Mouse (Mus musculus) heart, embryonic 15.5 days (tissue): ENCODE results near the gene Krtcap2. TPM values are rescaled to one million over a fixed set of nuclear protein-coding genes. Genes with fewer than 3 reads are reported as not detected.

ENCODE experiments used
- ATAC-seq: fragments of 200-750 bp; cut with Nextera tagmentation; replicated peaks from 2 replicates; pipeline ENCODE4 v1.8.0; 2017; ENCODE audit warnings: low read depth, moderate TSS enrichment; ENCODE audit not compliant: insufficient number of reproducible peaks, insufficient read depth, low FRiP score
- H3K27ac ChIP-seq: fragments of 300-500 bp; sonication (generic); 2 replicates; pipeline ENCODE4 v1.5.1; 2015; ENCODE audit warnings: mild to moderate bottlenecking, inconsistent platforms
- H3K27me3 ChIP-seq: fragments of 300-500 bp; sonication (generic); 2 replicates; pipeline ENCODE4 v1.6.1; 2015; ENCODE audit warnings: inconsistent platforms
- H3K36me3 ChIP-seq: fragments of 300-500 bp; sonication (generic); 2 replicates; pipeline ENCODE4 v1.6.1; 2015; ENCODE audit warnings: mild to moderate bottlenecking, inconsistent platforms
- H3K4me1 ChIP-seq: fragments of 300-500 bp; sonication (generic); replicated peaks from 2 replicates; pipeline ENCODE4 v1.6.1; 2015; ENCODE audit warnings: inconsistent platforms
- H3K4me2 ChIP-seq: fragments of 300-500 bp; sonication (generic); 2 replicates; pipeline ENCODE4 v1.6.1; 2015; ENCODE audit warnings: inconsistent platforms, mild to moderate bottlenecking, moderate library complexity
- H3K4me3 ChIP-seq: fragments of 300-500 bp; sonication (generic); 2 replicates; pipeline ENCODE4 v1.5.1; 2015; ENCODE audit warnings: mild to moderate bottlenecking, inconsistent platforms
- H3K9ac ChIP-seq: fragments of 300-500 bp; sonication (generic); 2 replicates; pipeline ENCODE4 v1.6.1; 2015; ENCODE audit warnings: mild to moderate bottlenecking, inconsistent platforms
- H3K9me3 ChIP-seq: fragments of 300-500 bp; sonication (generic); replicated peaks from 2 replicates; pipeline ENCODE4 v1.6.1; 2016; ENCODE audit warnings: inconsistent platforms
- WGBS: fragments of 180-500 bp; shearing (Covaris S2); methylation state at CpG from one replicate; pipeline ENCODE4 v1.1.7; 2015; ENCODE audit warnings: mixed read lengths; 5-methylcytosine and 5-hydroxymethylcytosine counted together
- polyA plus RNA-seq: library from polyadenylated mRNA; unstranded; fragments of >200 nt; fragmentation: Nextera tagmentation; extraction: Ambion mirVana; gene quantifications from 2 replicates; pipeline ENCODE4 v1.2.1, GENCODE M21; 2015

Gene Krtcap2
- polyA plus RNA-seq, 1 experiment from 2014 or later = 207 TPM

DNA sequence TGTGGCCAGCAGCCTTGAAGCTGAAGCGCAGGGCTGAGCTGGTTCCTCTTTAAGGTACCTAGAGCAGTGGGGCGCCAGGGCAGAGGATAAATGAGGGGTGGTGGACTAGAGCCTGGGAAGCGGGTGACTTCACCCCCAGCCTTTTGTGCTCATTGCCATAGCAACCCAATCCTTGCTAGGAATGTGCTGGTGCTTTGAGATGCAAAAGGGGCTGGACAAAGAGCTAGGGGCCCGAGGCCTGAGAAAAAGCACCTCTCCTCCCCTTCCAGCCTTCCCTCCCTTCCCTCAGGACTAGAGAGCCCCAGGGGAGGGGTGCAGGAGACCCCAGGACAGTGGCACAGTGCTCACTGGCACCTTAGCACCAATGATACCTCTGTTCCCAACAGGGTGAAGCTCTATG, 19.8 kb upstream of the Krtcap2 start:
- Histone ChIP-seq H3K27me3 (peaks cover 32% of the 10 kb centered on the region), H3K4me1 (peaks cover 17% of the 10 kb centered on the region), H3K4me3 (no peak overlapping the region), H3K36me3 (no peaks in the 10 kb centered on the region), H3K9ac (no peak overlapping the region), H3K4me2 (peak overlapping the region; percentile 17; the same call in 1 of the 2 replicates), H3K27ac (no peak overlapping the region), H3K9me3 (no peaks in the 10 kb centered on the region)
- no peak for ATAC-seq
- 60% methylated on average over 4 of the region's 4 CpGs for WGBS

DNA sequence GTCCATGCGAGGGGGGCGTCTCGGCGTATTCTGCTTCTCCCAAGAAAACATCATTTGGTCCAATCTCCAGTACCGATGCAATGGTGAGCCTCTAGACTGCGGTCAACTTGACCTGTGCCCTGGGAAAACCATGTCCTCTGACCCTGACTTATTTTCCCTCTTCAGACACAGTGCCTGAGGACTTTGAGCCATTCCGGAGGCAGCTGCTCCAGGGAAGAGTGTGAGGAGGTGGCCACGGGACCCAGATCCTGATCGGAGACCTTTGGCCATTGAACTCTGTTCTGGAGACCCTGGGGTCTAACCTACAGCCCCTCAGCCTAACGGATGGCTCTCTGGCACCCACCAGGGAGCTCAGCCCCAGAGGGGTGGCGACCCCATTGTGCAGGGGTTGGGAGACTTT, 19.4 kb upstream of the Krtcap2 start:
- no peak for ATAC-seq
- H3K9ac ChIP-seq = no peak overlapping the region
- H3K4me1 ChIP-seq = peaks cover 17% of the 10 kb centered on the region
- H3K36me3 ChIP-seq = no peaks in the 10 kb centered on the region
- H3K4me3 ChIP-seq = peak overlapping the region; percentile 55; the same call in 1 of the 2 replicates
- WGBS = 60% methylated on average over 11 of the region's 11 CpGs
- H3K4me2 ChIP-seq = peak overlapping the region; percentile 17; the same call in 1 of the 2 replicates
- no peak overlapping the region for H3K27ac ChIP-seq
- peaks cover 32% of the 10 kb centered on the region for H3K27me3 ChIP-seq
- no peaks in the 10 kb centered on the region for H3K9me3 ChIP-seq

DNA sequence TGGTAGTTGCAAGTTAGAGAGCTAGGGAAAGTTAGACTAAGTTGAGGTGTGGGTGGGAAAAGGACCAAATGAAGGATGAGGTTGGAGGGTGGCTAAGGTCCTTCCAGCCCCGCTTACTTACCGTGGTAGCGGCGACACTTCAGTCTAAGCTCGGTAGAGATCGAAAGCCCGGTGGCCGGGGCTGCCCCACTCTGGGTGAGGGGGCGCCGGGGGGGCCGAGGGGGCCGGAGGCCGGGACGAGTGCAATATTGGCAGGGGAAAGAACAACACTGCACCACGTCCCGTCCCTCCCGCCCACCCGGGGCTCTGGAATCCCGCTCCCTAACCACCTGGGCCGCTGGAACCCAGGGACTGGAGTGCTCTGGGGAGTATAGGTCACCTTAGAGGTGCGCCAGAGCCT, 18.9 kb upstream of the Krtcap2 start, which contains the start of gene Mtx1:
Gene Mtx1, minus strand, starts transcription at position 189 of the 400 bp plus-strand sequence.
- Histone ChIP-seq H3K36me3 (no peaks in the 10 kb centered on the region), H3K4me1 (peaks cover 17% of the 10 kb centered on the region), H3K4me3 (peak within 1 kb of the TSS; percentile 55), H3K27ac (peak within 1 kb of the TSS; percentile 56), H3K9me3 (no peaks in the 10 kb centered on the region), H3K4me2 (peak within 1 kb of the TSS; percentile 66), H3K9ac (0 out of 2 replicates have a peak within 1 kb of the TSS, but pooled peaks have one; percentile 26), H3K27me3 (peaks cover 32% of the 10 kb centered on the region)
- ATAC-seq = peak; percentile 1; the same call in 1 of the 2 replicates
- 10% methylated on average over 20 of the region's 21 CpGs for WGBS

DNA sequence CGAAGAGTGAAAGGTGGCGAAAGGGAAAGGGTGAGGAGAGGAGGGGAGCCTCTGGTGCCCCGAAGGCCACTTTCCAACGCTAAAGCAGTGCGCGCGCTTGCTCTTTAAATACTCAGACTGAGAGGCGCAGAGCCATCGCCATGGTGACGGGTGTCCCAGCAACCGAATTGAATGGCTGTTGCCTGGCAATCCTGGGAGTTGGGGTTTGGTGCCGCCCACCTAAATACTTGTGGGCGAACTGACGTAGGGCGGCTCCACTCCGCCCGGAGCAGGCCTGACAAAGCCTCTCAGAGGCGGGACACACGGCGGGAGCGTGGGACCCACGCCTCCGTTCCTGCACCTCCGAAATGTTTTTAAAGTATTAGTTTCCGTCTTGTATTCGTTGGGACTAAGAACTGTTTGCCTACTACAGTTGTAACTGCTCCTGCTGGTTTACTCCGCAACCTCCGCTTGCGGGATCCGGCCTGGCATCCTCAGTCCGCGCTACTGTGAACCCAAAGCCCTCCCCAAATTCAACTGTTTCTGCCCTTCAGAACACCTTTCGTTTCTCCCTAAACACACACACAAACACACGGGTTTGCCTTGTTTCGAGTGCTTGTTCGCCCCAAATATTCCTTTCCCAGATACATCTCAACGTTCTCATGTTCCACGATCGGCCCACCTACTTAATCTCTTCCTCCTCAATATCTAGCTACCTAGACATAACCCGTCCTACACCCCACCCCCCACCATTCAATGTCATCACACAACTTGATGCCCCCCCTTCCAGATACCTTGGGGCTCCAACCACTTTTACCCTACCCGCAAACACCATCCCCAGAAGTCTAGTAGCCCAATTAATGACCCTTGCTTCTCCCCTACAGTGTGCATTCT, 18.2 kb upstream of the Krtcap2 start:
- WGBS = 4% methylated on average over 41 of the region's 41 CpGs
- H3K9me3 ChIP-seq = no peaks in the 10 kb centered on the region
- peak overlapping the region; percentile 56 for H3K27ac ChIP-seq
- peaks cover 32% of the 10 kb centered on the region for H3K27me3 ChIP-seq
- peak overlapping the region; percentile 66 for H3K4me2 ChIP-seq
- peak; percentile 74 for ATAC-seq
- peak overlapping the region; percentile 55 for H3K4me3 ChIP-seq
- H3K9ac ChIP-seq = 0 out of 2 replicates have a peak overlapping the region, but pooled peaks have one; percentile 26
- no peaks in the 10 kb centered on the region for H3K36me3 ChIP-seq
- peaks cover 17% of the 10 kb centered on the region for H3K4me1 ChIP-seq

DNA sequence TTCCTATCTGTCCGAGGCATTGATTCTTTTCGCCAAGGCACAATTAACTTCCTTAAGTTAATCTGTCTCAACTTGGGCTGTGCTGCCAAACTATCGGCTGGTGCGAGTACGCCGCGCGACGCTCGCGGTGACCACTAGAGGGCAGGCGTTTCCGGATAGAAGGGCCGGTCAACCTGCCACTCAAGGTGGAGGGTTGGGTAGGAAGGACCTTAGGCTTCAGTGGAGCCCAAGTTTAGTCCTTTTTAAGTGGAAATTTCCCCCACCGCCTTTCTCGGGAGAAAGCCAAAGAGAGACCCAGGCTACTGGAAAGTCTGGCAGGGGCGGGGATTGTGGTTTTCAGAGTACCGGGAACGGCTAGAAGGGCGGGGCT, 17.6 kb upstream of the Krtcap2 start:
- H3K27me3 ChIP-seq = peaks cover 32% of the 10 kb centered on the region
- peak overlapping the region; percentile 55 for H3K4me3 ChIP-seq
- H3K4me2 ChIP-seq = peak overlapping the region; percentile 66
- peaks cover 22% of the 10 kb centered on the region for H3K4me1 ChIP-seq
- WGBS = under 1% methylated on average over 20 of the region's 20 CpGs
- H3K27ac ChIP-seq = peak overlapping the region; percentile 56
- no peaks in the 10 kb centered on the region for H3K9me3 ChIP-seq
- ATAC-seq = peak; percentile 63
- no peaks in the 10 kb centered on the region for H3K36me3 ChIP-seq
- peak overlapping the region; percentile 56; the same call in 1 of the 2 replicates for H3K9ac ChIP-seq

DNA sequence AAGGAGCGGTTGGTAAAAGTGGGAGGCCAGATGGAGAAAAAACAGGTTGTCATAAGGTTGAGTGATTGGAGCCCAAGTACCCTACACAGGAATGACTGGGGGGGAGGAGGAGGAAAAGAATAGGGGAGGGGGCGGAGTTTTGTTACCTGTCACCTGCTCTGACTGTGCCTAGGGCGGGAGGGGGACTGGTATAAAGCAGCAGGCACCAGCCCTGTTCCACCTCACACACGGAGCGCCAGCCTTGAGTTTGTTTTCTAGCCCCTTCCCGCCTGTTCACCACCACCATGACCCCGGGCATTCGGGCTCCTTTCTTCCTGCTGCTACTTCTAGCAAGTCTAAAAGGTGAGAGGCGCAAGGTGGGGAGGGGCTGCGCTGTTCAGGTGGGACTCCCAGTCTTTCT, 16.9 kb upstream of the Krtcap2 start, which contains the start of gene Muc1:
Gene Muc1, plus strand, starts transcription at position 222 of the 400 bp plus-strand sequence.
- H3K4me1 ChIP-seq = peaks cover 29% of the 10 kb centered on the region
- no peak for ATAC-seq
- H3K27me3 ChIP-seq = peaks cover 32% of the 10 kb centered on the region

DNA sequence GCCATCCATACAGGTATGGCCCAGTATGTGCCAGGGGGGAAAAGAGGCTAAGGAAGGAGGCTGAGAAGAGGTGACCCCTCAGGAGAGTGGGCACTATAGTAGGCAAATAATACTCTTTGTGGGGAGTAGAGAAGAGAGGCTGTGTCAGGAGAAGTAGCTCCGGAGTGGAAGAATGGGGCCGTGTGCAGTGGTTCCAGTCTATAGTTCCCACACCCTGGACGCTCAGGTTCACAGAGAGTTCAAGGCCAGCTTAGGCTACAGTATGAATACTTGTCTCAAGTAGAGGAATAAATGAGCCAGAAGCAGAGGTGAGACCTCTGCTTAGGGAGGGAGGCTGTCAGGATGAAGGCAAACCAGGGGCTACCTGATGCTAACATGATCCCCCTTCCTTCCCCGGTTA, 16.5 kb upstream of the Krtcap2 start:
- Histone ChIP-seq H3K4me2 (0 out of 2 replicates have a peak overlapping the region, but pooled peaks have one; percentile 66), H3K27me3 (peaks cover 32% of the 10 kb centered on the region), H3K27ac (no peak overlapping the region), H3K4me1 (peaks cover 33% of the 10 kb centered on the region), H3K9me3 (no peaks in the 10 kb centered on the region), H3K9ac (no peak overlapping the region), H3K4me3 (no peak overlapping the region), H3K36me3 (no peaks in the 10 kb centered on the region)
- WGBS = 59% methylated on average over 4 of the region's 4 CpGs
- no peak for ATAC-seq

More for the DNA sequence above, 16.9 kb upstream of the Krtcap2 start, which contains the start of gene Muc1:
- Histone ChIP-seq H3K9me3 (no peaks in the 10 kb centered on the region), H3K4me3 (peak within 1 kb of the TSS; percentile 55), H3K9ac (peak within 1 kb of the TSS; percentile 56; the same call in 1 of the 2 replicates), H3K27ac (peak within 1 kb of the TSS; percentile 56), H3K36me3 (no peaks in the 10 kb centered on the region), H3K4me2 (peak within 1 kb of the TSS; percentile 66)
- 36% methylated on average over 10 of the region's 10 CpGs for WGBS

DNA sequence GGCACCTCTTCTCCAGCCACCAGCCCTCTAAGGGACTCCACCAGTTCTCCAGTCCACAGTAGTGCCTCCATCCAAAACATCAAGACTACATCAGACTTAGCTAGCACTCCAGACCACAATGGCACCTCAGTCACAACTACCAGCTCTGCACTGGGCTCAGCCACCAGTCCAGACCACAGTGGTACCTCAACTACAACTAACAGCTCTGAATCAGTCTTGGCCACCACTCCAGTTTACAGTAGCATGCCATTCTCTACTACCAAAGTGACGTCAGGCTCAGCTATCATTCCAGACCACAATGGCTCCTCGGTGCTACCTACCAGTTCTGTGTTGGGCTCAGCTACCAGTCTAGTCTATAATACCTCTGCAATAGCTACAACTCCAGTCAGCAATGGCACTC, 15.2 kb upstream of the Krtcap2 start:
- Histone ChIP-seq H3K4me2 (no peak overlapping the region), H3K4me3 (no peak overlapping the region), H3K27me3 (peaks cover 32% of the 10 kb centered on the region)

DNA sequence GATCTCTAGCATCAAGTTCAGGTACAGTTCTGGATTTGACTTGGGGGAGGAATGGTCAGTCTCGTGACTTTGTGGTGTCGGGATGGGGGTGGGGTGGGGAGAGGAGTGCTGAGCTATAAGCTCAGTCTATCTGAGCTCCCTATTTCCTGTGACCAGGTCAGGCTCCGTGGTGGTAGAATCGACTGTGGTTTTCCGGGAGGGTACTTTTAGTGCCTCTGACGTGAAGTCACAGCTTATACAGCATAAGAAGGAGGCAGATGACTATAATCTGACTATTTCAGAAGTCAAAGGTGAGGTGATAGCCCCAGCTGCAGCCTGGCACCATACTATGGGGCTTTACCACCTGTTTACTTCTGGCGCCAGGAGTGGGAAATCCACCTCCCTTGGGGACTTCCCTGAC, 14.4 kb upstream of the Krtcap2 start:
- Histone ChIP-seq H3K9ac (no peak overlapping the region), H3K4me1 (peaks cover 33% of the 10 kb centered on the region), H3K4me3 (no peak overlapping the region), H3K9me3 (no peaks in the 10 kb centered on the region), H3K27ac (no peak overlapping the region), H3K4me2 (no peak overlapping the region), H3K27me3 (peaks cover 25% of the 10 kb centered on the region), H3K36me3 (no peaks in the 10 kb centered on the region)
- 48% methylated on average over 7 of the region's 7 CpGs for WGBS
- ATAC-seq = no peak

More for the DNA sequence above, 15.2 kb upstream of the Krtcap2 start:
- no peak for ATAC-seq
- WGBS = 71% methylated on average over 2 of the region's 2 CpGs
- Histone ChIP-seq H3K36me3 (no peaks in the 10 kb centered on the region), H3K4me1 (peaks cover 33% of the 10 kb centered on the region), H3K27ac (no peak overlapping the region), H3K9me3 (no peaks in the 10 kb centered on the region), H3K9ac (no peak overlapping the region)

DNA sequence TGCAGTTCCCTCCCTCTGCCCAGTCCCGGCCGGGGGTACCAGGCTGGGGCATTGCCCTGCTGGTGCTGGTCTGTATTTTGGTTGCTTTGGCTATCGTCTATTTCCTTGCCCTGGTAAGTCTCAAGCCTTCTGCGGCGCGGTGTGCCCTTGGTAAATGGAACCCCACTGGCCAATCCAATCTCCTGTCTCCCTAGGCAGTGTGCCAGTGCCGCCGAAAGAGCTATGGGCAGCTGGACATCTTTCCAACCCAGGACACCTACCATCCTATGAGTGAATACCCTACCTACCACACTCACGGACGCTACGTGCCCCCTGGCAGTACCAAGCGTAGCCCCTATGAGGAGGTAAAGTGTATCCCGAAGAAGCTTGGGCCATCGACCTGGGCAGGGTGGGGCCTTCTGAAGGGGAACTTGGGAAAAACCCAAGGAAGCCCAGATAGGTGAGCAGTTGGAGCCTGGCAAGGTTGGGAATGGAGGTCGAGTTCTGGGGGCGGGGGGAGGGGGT, 13.9 kb upstream of the Krtcap2 start:
- no peak overlapping the region for H3K4me2 ChIP-seq
- no peak overlapping the region for H3K27ac ChIP-seq
- no peak overlapping the region for H3K9ac ChIP-seq

DNA sequence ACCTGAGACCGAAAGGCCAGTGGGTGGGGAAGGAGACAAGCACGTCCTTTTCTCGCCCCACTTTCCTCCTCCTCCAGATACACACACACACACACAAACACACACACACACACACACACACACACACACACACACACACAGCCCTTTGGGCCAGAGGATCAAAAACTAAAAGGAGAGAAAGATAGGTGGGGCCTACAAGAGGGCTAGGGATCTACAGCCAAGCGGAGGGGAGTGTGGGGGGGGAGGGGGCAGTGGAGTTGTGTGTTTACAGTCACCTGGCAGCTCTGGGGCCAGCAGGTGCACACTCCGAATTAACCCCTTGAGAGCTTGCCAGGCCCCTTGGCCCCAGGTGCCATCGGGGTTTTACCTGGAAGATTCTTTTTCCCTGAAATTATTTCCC, 13.2 kb upstream of the Krtcap2 start:
- no peak overlapping the region for H3K27ac ChIP-seq
- H3K9ac ChIP-seq = no peak overlapping the region
- no peak overlapping the region for H3K4me2 ChIP-seq
- no peaks in the 10 kb centered on the region for H3K9me3 ChIP-seq
- no peaks in the 10 kb centered on the region for H3K36me3 ChIP-seq
- no peak for ATAC-seq
- H3K4me1 ChIP-seq = peaks cover 24% of the 10 kb centered on the region
- peaks cover 23% of the 10 kb centered on the region for H3K27me3 ChIP-seq
- no peak overlapping the region for H3K4me3 ChIP-seq
- WGBS = 70% methylated on average over 6 of the region's 6 CpGs

More for the DNA sequence above, 13.9 kb upstream of the Krtcap2 start:
- H3K4me3 ChIP-seq = no peak overlapping the region
- H3K9me3 ChIP-seq = no peaks in the 10 kb centered on the region
- H3K4me1 ChIP-seq = peaks cover 31% of the 10 kb centered on the region
- peaks cover 23% of the 10 kb centered on the region for H3K27me3 ChIP-seq
- 72% methylated on average over 16 of the region's 16 CpGs for WGBS
- H3K36me3 ChIP-seq = no peaks in the 10 kb centered on the region
- no peak for ATAC-seq
